Mouse (Mus musculus) thymus, postnatal 14 days (tissue): Measurements from ENCODE around the gene Prpf4.
A peak's percentile ranks its signal among the peaks of the same experiment; 100 is the strongest.

Experiments used
- DNase-seq: peaks from one replicate; pipeline ENCODE4 v3.0.0; 2021

Gene Prpf4

GRCm38 (mm10) chr4:62389592-62390512 is 18.7 kb upstream of the Prpf4 start:
- no peak for DNase-seq

DNA sequence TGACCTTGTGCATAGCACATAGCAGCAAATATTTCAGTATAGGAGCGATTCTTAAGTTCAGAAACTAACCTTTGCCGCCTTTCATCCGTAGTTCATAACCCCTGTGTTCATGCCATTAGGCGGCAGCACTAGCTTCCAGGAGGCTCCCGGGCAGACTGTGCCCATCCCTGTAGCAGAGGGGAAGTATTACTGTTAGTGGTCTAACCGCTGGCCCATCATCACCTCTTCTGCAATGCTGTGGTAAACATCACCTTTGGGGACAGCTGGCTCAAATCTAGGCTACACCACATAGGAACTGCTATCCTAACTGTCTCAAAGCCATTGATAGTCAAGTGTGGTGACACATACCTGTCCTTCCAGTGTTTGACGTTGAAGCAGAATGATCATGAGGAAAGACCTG is 16.7 kb upstream of the Prpf4 start:
- DNase-seq, result no peak

DNA sequence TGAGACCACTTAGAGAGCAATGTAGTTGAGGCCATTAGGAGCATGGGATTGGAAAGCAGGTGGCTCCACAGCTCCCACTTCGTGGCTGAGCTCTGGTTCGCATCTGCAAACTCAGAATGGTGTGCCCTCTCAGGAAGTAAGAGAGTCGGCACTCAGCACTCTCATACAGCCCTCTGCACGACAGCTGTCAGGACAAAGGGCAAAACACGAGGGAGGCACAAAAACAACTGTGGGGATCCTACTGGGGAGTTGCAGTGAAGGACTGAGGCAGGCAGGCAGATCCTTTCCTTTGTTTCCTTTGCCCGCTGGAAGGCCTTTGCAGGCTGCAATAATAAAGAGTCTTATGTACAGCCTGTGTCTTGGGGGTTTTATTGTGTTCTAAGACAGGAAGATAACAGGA is 15.1 kb upstream of the Prpf4 start:
- DNase-seq, result no peak

DNA sequence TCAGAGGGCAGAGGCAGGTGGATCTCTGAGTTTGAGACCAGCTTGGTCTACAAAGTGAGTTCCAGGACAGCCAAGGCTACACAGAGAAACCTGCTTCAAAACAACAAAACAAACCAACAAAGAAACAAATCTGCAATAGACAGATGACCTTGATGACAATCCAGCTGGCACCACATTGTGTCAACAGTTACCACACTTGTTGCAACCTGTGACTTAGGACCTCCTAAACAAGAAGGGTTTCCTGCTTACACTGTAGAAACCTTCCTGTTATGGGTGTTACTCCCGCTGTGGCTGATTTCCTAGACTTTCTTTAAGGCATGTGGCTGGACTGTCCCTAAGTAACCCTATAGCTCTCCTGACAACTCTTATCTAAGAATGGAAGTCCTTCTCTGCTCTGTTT is 12.8 kb upstream of the Prpf4 start:
- no peak for DNase-seq

DNA sequence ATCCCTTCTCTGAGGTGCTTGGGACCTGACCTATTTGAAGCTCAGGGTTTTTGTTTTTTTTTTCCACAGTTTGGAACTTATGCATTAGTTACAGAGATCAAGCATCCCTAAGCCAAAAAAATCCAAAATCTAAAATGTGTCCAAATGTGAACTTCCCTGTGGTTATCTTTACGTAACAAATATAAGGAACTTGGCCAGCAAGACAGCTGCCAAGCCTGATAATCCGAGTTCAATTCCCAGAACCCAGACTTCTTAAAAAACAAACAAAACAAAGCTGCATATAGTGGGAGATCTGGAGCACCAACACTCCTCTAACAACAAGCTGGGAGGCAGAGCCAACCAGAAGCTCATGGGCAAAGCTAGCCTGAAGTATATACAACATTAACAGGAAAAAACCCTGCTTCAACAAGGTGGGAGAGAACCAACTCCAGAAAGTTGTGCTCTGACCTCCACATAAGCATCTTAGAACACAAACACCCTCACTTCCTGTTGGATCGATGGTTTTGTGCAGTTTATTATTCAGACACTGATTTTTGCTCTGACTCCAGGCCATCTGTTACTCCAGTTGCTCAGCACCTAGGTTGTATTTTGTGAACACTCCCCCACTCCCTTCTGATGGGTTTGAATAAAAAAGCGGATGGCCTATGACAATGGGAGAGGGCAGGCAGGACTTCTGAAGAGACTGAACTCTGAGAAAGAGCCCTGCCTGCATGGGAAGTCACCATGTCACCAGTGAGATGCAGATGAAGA is 10.8 kb upstream of the Prpf4 start:
- no peak for DNase-seq

GRCm38 (mm10) chr4:62398956-62399355 is 9.6 kb upstream of the Prpf4 start:
- no peak for DNase-seq

GRCm38 (mm10) chr4:62406133-62406532 is 2.5 kb upstream of the Prpf4 start:
- no peak for DNase-seq

DNA sequence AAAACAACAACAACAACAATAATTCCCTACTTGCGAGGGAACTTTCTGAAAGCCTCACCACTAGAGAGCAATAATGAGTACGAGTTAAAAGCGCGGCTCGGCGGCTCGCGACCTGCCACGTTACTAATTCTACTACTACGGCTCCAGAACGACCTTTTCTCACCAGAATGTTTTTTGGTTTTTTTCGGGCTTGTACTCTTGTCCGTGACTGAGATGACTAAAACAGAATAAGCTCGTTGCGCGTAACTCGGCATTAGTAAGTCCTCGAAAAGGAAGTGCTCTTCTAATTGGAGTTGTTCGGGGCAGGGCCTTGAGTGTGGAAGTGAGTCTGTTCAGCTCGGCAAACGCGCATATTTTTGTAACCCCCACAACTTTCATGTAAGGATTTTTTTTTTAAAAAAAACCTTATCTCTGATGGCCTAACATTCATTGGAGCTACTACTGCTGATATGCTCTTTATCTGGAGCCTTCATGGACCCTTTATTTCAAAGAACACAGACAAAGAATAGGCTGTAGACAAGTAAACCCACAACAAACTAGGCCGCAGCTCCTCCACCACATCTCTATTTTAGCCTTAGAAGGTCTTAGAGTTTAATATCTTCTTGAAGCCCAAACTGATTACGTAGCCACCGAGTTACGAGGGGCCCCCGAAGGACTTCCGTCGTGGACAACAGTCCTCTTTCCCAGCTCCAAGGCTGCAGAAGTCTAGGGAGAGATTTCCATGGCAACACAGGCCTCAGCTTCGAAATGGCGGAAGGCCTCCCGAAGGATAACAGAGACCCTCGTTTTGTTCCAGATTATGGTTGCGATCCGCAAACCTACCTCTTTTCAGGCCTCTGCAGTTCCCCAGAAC is 641 bp upstream of the Prpf4 start:
- DNase-seq, result peak; percentile 65

DNA sequence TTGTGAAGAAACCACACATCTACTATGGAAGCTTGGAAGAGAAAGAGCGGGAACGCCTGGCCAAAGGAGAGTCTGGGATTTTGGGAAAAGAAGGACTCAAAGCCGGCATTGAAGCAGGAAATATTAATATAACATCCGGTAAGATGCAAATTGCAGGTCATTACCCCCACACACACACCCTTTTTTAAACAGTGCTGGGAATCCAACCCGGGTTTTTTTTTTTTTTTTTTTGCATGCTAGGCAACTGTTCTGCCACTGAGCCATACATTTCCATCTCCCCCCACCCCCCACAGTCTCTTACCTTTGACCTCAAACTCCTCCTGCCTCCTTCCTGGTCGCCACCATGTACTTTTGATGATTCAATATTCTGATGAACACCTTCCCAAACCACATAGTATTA is 1.0 kb downstream of the Prpf4 start:
- DNase-seq, result no peak

GRCm38 (mm10) chr4:62410325-62410724 is 1.7 kb downstream of the Prpf4 start:
- no peak for DNase-seq

DNA sequence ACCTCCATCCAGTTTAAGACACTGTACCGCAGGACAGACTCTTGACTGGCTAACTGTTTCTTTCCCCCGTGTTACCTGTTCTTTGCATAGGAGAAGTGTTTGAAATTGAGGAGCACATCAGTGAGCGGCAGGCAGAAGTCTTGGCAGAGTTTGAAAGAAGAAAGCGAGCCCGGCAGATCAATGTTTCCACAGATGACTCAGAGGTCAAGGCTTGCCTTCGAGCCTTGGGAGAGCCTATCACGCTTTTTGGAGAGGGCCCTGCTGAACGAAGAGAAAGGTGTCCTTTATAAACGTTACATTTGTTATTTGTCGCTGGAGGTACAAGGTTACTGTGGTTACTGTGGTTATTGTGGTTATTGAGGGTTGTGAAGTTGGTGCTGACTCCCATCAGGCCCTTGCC is 3.0 kb downstream of the Prpf4 start:
- DNase-seq, result no peak

DNA sequence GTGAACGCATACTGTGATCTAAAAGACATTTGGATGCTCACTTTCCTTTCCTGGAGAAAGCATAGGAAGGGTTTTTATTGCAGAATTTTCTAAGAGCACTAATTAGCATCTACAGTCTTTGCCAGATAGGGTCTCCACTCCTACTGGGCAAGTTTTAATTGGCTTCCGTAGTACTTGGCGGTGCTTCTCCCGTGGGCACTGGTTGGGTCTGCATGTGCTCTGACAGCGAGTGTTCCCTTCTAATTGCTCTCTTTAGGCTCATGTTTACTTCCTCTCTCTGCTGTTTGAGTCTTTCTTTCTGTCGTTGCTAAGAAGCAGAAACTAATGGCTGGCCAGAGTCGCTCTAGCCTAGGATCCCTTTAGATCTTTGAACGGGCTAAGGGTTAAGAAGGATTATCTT is 9.9 kb downstream of the Prpf4 start:
- no peak for DNase-seq

DNA sequence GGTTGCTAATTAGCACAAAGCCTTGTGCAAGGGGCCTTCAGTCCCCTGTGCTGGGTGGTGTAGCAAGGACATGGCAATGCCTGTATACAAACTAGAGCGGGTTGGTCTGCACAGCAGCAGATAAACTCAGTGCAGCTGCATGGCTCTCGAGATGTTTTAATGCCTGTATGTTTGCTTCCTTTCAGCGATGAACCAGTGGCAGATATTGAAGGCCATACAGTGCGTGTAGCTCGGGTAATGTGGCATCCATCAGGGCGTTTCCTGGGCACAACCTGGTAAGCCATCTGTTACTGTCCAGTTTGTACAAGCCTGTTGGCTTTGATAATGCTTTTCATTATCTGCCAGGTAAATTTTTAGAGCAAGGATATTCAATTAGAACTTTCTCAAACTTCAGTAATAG is 10.5 kb downstream of the Prpf4 start:
- no peak for DNase-seq

DNA sequence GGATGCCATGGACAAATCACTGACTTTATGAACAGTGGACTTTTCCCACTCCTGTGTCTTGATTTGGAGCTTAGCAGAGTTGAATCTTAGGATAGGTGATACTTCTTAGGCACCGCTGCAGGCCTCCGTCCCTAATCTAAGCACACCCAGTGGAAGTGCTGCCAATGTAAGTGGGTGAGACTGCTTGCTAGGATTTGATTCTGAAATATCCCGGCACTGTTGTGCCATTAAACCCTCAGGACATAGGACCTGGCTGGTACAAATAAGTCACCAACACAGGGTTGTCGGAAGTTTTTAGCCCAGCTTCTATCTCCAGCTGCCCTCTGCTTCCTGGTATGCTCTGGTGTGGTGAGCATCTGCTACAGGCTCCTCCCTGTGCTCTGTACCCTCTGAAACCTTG is 17.3 kb downstream of the Prpf4 start:
- no peak for DNase-seq

- no peak for DNase-seq
Measured at GRCm38 (mm10) chr4:62427978-62428758, 19.6 kb downstream of the Prpf4 start.

DNA sequence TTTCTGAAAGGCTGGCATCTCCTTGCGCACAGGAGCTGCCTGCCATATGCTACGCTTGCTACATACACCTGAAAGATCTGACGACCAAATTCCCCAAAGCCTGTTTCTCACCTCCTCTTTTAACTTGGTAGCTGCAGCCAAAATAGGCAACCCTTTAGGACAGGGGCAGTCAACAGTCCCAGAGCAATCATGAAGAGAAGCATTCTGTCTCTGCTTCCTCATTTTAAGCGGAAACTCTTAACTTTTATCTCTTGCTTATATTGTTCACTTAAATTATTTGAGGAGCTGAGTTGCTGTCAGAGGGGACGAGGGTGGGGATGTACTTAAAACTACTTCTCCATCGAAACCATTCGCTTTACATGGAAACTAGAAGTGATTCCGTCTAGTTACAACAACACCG is 21.0 kb downstream of the Prpf4 start:
- no peak for DNase-seq

DNA sequence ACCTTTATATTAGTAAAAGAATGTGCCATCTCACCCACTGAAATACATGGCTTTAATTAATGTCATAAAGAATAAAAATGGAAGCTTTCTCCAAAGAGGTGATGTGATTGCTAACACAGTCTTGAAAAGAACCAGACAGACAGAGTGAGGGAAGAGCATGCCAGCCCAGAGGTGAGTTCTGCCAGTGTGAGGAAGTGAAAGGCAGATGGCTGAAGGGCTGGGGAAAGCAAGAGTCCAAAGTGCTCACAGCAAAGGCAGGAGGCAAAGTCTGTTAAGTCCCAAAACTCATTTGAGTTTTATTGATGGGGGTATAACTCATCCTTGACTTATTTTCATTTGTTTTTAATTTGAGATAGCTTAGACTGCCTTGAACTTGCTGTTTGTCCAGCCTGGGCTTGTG is 22.1 kb downstream of the Prpf4 start:
- no peak for DNase-seq

GRCm38 (mm10) chr4:62431522-62431921 is 22.9 kb downstream of the Prpf4 start:
- no peak for DNase-seq

DNA sequence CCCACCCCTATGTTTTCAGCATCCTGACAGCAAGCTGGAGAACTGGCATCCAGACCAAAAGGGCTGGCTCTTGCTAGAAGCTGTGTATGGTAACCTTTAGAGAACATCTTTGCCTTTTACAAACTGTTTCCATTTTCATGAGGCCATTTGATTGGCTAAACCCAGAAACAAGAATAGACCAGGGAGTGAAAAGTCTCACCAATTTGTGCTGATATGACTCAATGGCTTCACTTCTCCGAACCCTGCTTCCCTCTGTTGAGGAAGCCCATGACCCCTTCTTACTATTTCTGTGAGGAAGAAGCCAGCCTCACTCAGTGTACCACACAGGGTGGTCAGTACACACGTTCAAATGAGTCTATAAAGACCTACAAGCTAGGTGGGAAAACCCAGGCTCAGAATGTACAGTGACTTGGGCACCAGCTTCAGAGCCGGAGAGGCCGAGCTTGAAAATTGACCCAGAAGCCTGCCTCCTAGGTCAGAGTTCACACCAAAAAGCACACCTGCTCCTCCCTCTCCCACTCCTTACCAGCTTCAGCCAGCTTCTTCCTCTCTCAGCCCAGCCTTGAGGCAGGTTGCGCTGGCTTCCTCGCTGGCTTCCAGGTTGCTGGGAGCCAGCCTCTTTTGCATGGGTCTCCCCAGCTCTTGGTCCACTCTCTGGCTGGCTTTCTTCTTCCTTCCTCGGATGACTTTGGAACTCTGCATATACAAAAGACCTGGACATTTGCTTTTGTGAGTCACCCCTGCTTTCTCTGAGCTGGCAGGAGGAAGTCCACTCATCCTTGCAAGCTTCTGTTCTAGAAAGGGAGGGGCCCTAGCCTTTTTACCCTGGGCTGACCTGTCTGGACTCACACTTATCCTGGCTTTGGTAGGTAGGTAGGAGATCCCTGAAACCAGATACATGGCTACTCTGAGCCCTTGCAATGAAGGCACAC is 25.6 kb downstream of the Prpf4 start:
- no peak for DNase-seq

DNA sequence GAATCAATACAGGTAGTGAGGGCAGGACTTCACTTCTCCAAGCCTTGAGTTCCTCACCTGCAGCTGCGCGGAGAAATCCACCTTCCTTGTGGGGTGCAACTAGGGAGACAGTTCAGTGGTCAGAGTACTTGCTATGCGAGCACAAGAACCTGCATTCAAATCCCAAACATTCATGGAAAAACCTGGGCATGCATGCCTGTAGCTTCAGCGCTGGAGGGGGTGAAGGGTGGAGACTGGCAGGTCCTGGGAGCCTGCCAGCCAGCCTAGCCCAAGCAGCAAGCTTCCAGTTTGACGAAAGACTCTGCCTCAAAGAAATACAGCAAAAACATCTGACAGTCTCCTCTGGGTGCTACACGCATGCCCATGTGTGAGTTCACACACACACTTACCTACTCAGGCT is 26.5 kb downstream of the Prpf4 start, which contains the start of gene Rnf183:
Rnf183 (minus strand) TSS at position 172 of the 400 bp plus-strand sequence.
- DNase-seq, result no peak

DNA sequence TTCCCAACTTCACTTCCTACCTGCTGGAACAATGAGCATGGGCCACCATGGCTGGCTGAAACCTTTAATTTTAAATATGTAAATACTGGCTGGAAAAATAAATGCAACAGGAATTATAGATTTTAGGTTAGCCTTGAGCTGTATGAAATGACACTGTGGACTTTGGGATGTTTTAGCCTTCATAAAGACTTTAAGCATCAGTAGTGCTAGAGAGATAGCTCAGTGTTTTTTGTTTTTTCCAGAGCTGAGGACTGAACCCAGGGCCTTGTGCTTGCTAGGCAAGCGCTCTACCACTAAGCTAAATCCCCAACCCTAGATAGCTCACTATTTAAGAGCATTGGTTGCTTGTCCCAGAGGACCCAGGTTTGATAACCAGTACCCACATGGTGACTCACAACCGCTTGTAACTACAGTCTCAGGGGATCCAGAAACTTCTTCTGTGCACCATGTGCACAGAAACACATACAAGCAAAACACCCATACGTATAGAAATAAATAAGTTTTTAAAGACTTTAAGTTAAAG is 28.7 kb downstream of the Prpf4 start:
- no peak for DNase-seq
